Mouse (Mus musculus) forebrain, embryonic 14.5 days (tissue): ENCODE results near the gene Gpnmb. TPM values are rescaled to one million over a fixed set of nuclear protein-coding genes. Genes with fewer than 3 reads are reported as not detected.
A peak's percentile ranks its signal among the peaks of the same experiment; 100 is the strongest.

Experiments used
- ATAC-seq: fragments of 200-750 bp; cut with Nextera tagmentation; 2 replicates; pipeline ENCODE4 v1.8.0; 2017; ENCODE audit warnings: mild to moderate bottlenecking, moderate library complexity
- DNase-seq: peaks from one replicate; pipeline ENCODE4 v3.0.0-alpha.2; 2015; ENCODE audit warnings: low spot score
- H3K27ac ChIP-seq: fragments of 300-500 bp; sonication (generic); 2 replicates; pipeline ENCODE4 v1.5.1; 2014; ENCODE audit warnings: low read depth, mild to moderate bottlenecking, control low read depth, low read length, moderate library complexity
- H3K27me3 ChIP-seq: fragments of 300-500 bp; sonication (generic); replicated peaks from 2 replicates; pipeline ENCODE4 v1.6.1; 2014; ENCODE audit warnings: low read length, control low read depth, mixed read lengths; ENCODE audit not compliant: control insufficient read depth, insufficient read depth
- H3K36me3 ChIP-seq: fragments of 300-500 bp; sonication (generic); 2 replicates; pipeline ENCODE4 v1.6.1; 2014; ENCODE audit warnings: low read length, control low read depth; ENCODE audit not compliant: control insufficient read depth, insufficient read depth
- H3K4me1 ChIP-seq: fragments of 300-500 bp; sonication (generic); 2 replicates; pipeline ENCODE4 v1.6.1; 2014; ENCODE audit warnings: antibody characterized with exemption, low read length, control low read depth; ENCODE audit not compliant: control insufficient read depth, insufficient read depth
- H3K4me2 ChIP-seq: fragments of 300-500 bp; sonication (generic); 2 replicates; pipeline ENCODE4 v1.6.1; 2014; ENCODE audit warnings: mild to moderate bottlenecking, control low read depth, low read length
- H3K4me3 ChIP-seq: fragments of 300-500 bp; sonication (generic); 2 replicates; pipeline ENCODE4 v1.5.1; 2014; ENCODE audit warnings: low read depth, low read length, control low read depth
- H3K9ac ChIP-seq: fragments of 300-500 bp; sonication (generic); 2 replicates; pipeline ENCODE4 v1.6.1; 2014; ENCODE audit warnings: mild to moderate bottlenecking, low read length, control low read depth, moderate library complexity
- H3K9me3 ChIP-seq: fragments of 300-500 bp; sonication (generic); replicated peaks from 2 replicates; pipeline ENCODE4 v1.6.1; 2016; ENCODE audit warnings: low read length, control low read depth, mixed read lengths; ENCODE audit not compliant: control insufficient read depth
- WGBS: fragments of 180-500 bp; shearing (Covaris S2); extraction: QIAGEN DNeasy Blood & Tissue Kit; methylation state at CpG from one replicate; pipeline ENCODE4 v1.1.7; 2014; 5-methylcytosine and 5-hydroxymethylcytosine counted together
- polyA plus RNA-seq: library from polyadenylated mRNA; unstranded; fragments of >200 nt; fragmentation: Nextera tagmentation; extraction: Ambion mirVana; gene quantifications from 2 replicates; pipeline ENCODE4 v1.2.1, GENCODE M21; 2014

The Gpnmb gene
- polyA plus RNA-seq, 1 experiment from 2014 or later, result 0.83 TPM

- WGBS, result 92% methylated on average over 8 of the region's 8 CpGs
- Histone ChIP-seq H3K4me2 (no peak overlapping the region), H3K4me1 (peaks cover 2% of the 10 kb centered on the region; the same call in 1 of the 2 replicates), H3K9ac (no peak overlapping the region), H3K9me3 (no peaks in the 10 kb centered on the region), H3K27me3 (no peaks in the 10 kb centered on the region), H3K36me3 (peaks cover 23% of the 10 kb centered on the region), H3K4me3 (no peak overlapping the region), H3K27ac (no peak overlapping the region)
- DNase-seq (no peak), ATAC-seq (no peak)
Observed at GRCm38 (mm10) chr6:49116241-49116640, 79.9 kb downstream of the Gpnmb start.

GRCm38 (mm10) chr6:49118446-49118845 lies 82.1 kb downstream of the Gpnmb start:
- Histone ChIP-seq H3K9ac (no peak overlapping the region), H3K9me3 (no peaks in the 10 kb centered on the region), H3K36me3 (peaks cover 24% of the 10 kb centered on the region), H3K4me2 (no peak overlapping the region), H3K4me3 (no peak overlapping the region), H3K4me1 (peaks cover 2% of the 10 kb centered on the region; the same call in 1 of the 2 replicates), H3K27me3 (no peaks in the 10 kb centered on the region), H3K27ac (no peak overlapping the region)
- no peak for DNase-seq
- no peak for ATAC-seq
- 76% methylated on average over 8 of the region's 8 CpGs for WGBS

GRCm38 (mm10) chr6:49119462-49120135 lies 83.3 kb downstream of the Gpnmb start:
- no peaks in the 10 kb centered on the region for H3K27me3 ChIP-seq
- ATAC-seq (no peak), DNase-seq (peak; percentile 45)
- H3K36me3 ChIP-seq, result peaks cover 24% of the 10 kb centered on the region
- peaks cover 2% of the 10 kb centered on the region; the same call in 1 of the 2 replicates for H3K4me1 ChIP-seq
- 81% methylated on average over 1 of the region's 1 CpGs for WGBS
- no peak overlapping the region for H3K27ac ChIP-seq
- H3K4me2 ChIP-seq, result no peak overlapping the region
- no peak overlapping the region for H3K4me3 ChIP-seq
- no peaks in the 10 kb centered on the region for H3K9me3 ChIP-seq
- H3K9ac ChIP-seq, result no peak overlapping the region

GRCm38 (mm10) chr6:49120370-49120769 lies 84.0 kb downstream of the Gpnmb start:
- WGBS, result 97% methylated on average over 3 of the region's 3 CpGs
- Histone ChIP-seq H3K9me3 (no peaks in the 10 kb centered on the region), H3K4me1 (peaks cover 2% of the 10 kb centered on the region; the same call in 1 of the 2 replicates), H3K27me3 (no peaks in the 10 kb centered on the region), H3K4me2 (no peak overlapping the region), H3K9ac (no peak overlapping the region), H3K27ac (no peak overlapping the region), H3K4me3 (no peak overlapping the region), H3K36me3 (peaks cover 22% of the 10 kb centered on the region)
- no peak for ATAC-seq
- no peak for DNase-seq

Other genes with a start within 250 kb of the Gpnmb start
- gene Tmem176a, start 195.6 kb upstream of the Gpnmb start, polyA plus RNA-seq, result 18.8 and 23.8 TPM in 2 replicates
- 108 and 131 TPM in 2 replicates for gene Tmem176b, start 195.1 kb upstream of the Gpnmb start, polyA plus RNA-seq
- gene Aoc1, start 163.7 kb upstream of the Gpnmb start, polyA plus RNA-seq, result not detected in 2 replicates
- gene 1600015I10Rik, start 106.7 kb upstream of the Gpnmb start, polyA plus RNA-seq, result not detected in 2 replicates
- not detected in 2 replicates for gene Doxl2, start 61.6 kb upstream of the Gpnmb start, polyA plus RNA-seq
- gene Svs1, start 49.7 kb upstream of the Gpnmb start, polyA plus RNA-seq, result not detected in 2 replicates
- 54.7 and 65.0 TPM in 2 replicates for gene Malsu1, start 37.2 kb downstream of the Gpnmb start, polyA plus RNA-seq
- 30.6 and 32.9 TPM in 2 replicates for gene Igf2bp3, start 178.4 kb downstream of the Gpnmb start, polyA plus RNA-seq
- 76.3 and 84.1 TPM in 2 replicates for gene Tra2a, start 227.5 kb downstream of the Gpnmb start, polyA plus RNA-seq